Mouse (Mus musculus) CD4-positive, CD25-positive, alpha-beta regulatory T cell, adult 2 months (primary cell): Measurements from ENCODE around the gene Lin28a.

Source experiments
- DNase-seq: peaks from one replicate; pipeline ENCODE4 v3.0.0-alpha.2; 2012; ENCODE audit warnings: low read depth, low spot score

Lin28a gene

DNA sequence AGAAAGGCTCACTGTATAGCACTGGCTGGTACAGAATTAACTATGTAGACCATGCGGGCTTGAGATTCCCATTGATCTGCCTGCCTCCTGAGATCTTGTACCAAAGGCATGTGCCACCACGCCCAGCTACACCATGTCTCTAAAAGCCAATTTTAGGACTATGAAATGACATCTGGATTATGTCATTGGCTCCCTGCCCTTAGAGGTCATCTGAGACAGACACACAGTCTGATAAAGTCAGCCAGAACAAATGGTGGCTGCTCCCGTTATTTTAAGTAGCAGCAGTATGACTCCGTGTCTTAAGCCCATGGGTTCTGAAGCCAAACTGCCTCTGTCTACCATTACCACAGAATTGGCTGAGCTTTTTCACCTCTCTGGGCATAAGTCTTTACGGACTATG is 38.1 kb downstream of the Lin28a start:
- DNase-seq = no peak

- DNase-seq = no peak
Observed at GRCm38 (mm10) chr4:133978021-133978711, 40.5 kb downstream of the Lin28a start.

GRCm38 (mm10) chr4:133971741-133972140 is 46.9 kb downstream of the Lin28a start:
- DNase-seq = no peak

- no peak for DNase-seq
Observed at GRCm38 (mm10) chr4:133970876-133971275, 47.8 kb downstream of the Lin28a start.

DNA sequence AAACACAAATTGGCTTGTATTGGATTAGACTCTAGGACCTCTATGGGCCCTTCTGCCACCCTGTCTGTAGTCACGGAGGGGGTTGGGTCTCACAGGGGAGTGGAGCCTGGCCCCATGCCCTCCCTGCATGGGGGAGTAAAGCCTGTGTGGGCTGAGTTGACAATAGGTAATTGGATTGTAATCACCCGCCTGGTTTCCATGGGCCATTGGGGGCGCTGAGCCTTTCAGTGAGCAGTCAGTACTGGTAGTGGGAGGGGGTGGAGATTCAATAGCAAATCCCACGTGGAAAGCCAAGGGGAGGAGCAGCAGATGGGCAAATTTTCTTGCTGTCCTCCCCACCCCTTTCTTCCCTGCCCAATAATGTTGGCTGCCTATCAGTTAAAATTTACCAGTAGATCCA is 48.4 kb downstream of the Lin28a start:
- no peak for DNase-seq

DNA sequence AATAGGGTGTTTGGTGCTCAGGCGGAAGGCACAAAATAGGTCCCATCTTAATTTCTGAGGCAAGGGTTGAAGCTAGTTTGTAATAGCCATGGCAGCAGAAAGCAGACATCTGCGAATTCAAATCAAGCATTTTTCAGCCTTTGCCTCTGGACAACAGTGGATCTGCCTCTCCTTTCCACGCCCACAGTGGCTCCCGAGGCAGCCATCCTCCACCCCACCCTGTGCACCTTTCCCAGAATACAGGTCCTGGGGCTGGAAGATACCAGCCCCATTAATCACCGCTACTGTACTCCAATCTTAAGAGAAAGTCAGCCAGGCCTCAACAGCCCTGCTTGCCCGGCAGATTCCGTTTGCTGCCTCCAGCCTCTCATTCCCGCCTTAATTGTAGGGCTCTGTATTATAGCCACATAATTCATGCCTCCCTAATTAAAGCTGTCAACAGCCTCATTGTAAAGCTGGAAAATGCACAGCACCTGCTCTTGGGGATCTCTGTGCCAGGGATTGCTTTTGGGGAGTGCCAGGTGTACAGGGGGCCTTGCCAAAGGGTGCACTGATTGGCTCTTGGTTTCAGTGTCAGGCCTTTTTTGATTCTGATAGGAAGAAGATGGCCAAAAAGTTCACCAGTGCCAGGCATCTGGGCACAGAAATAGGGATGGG is 49.4 kb downstream of the Lin28a start:
- DNase-seq = no peak

DNA sequence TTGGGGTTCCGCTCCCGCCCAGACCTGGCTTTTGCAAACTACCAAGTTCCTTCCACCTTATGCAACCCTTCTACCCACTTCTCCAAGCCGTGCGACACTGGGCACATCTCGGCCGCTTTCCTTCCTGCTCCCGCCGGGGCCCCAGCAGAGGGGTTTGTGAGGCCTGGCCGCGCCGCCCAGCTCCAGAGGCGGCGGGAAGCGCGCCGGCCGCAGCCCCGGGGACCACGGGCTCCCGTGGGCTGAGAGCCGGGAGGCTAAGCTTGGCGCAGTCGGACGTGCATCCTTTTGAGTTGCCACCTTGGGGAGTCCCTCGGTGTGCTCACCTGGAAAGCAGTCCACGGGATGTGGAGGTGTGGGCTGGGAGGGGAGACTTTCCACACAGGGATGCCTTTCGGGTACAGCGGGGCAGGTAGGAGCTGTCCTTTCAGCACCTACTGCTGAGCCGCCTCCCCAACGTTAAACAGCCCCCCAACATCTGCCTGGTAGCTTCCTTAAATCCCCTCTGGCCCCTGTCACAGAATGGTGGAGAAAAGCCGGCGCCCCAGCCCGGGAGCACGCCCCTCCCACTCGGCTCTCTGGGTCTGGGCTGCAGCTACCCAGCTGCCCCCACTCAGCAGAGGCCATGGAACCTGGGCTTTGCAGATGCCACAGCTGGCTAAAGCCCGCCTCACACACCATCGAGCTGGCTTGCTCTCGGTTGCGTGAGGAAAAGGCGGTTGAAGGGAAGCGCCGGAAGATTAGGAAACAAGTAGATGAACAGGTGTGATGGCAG is 50.3 kb downstream of the Lin28a start, which contains the start of gene Hmgn2:
Gene Hmgn2 (minus strand): TSS at position 501 of the 772 bp plus-strand sequence.
- DNase-seq = peak; percentile 72

DNA sequence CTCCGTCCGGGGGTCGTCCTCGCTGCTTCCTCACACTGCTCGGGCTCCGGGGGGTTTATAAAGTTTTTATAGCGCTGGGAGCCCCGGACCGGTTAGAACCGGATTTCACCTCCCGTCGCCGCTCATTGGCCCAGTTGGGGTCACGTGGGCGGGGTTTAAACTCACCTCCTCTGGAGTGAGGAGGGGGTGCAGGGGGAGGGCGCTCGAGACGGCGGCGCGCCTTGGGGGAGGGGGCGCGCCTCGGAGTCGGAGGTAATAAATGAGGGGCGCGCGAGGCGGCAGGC is 50.8 kb downstream of the Lin28a start:
- DNase-seq = peak; percentile 92

GRCm38 (mm10) chr4:133967138-133967865 is 51.3 kb downstream of the Lin28a start:
- peak; percentile 98 for DNase-seq

GRCm38 (mm10) chr4:133966271-133966940 is 52.2 kb downstream of the Lin28a start:
- DNase-seq = no peak

- no peak for DNase-seq
Observed at GRCm38 (mm10) chr4:133962566-133962965, 56.1 kb downstream of the Lin28a start.

DNA sequence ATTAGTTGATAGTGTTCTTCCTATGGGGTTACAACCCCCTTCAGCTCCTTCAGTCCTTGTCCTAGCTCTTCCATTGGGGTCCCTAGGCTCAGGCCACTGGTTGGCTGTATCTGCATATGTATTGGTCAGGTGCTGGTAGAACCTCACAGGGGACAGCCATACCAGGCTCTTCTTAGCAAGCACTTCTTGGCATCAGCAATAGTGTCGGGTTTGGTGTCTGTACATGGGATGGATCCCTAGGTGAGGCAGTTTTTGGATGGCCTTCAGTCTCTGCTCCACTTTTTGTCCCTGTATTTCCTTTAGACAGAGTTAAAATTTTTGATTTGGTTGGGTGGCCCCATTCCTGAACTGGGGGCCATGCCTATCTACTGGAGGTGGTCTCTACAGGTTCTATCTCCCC is 59.8 kb downstream of the Lin28a start:
- no peak for DNase-seq

DNA sequence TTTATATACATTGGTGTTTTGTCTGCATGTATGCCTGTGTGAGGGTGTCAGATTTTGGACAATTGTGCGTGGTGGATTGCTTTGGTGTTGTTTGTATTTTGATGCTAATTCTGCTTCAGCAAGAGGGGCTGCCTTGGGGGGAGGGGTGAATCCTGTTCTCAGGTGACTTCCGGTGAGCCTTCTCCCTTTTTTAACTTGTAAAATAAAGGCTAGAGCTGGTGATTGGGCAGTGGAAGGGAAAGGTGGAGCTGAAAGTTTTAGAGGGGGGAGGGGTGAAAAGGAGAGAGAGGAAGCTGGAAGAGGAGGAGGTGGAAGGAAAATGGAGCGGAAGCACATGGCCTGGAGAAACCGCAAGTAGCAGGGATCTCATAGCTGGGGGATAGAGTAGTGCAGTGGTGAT is 62.3 kb downstream of the Lin28a start:
- no peak for DNase-seq
